11 mouse cellular contexts compared by ENCODE assay signal in the genomic region with DNA sequence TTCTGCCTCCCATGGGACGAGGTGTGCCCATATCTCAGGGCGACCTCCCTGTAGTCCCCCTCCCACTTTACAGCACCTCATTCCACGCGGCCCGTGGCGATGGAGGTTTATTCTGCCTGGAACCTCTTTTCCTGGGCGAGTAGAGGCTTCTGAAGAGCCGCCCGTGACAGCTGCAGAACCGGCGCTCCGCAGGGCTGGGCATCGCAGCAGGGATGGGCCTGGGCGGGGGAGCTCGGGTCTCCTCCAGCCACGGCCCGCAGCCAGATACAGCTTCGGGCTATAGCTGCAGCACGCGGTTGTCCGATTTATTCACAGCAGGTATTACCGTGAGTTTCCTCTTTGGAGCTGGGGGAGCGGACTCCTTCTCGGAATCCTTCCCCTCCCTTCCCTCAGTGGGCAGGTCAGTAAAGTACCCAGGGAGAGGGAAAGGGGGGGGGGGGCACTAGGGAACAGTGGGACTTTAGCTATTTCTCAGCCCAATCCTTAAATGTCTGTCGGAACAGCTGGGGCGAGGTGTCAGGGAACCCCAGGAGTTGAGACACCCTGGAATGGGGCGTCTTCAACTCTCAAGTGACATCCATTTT. TPM values are rescaled to one million over a fixed set of nuclear protein-coding genes. Genes with fewer than 3 reads are reported as not detected.
A peak's percentile ranks its signal among the peaks of the same experiment; 100 is the strongest.
DNase-seq lines count a peak whose midpoint lies in the region; ATAC-seq lines count a peak whose summit lies in the region.
"Had no signal": no experiment of that assay in that cellular context is flagged by ENCODE, and none has a peak within 500 bp of the region (broad histone marks: within the 10 kb centered on the region; RNA-seq: fewer than 3 reads in every experiment).

No protein-coding gene starts in this region.

- no peak overlapping the region for H3K4me2 ChIP-seq in midbrain, embryonic 16.5 days (ENCODE audit: low read length)
- H3K4me2 ChIP-seq in intestine, embryonic 16.5 days (ENCODE audit: low read depth, low read length), result peak overlapping the region; percentile 67; the same call in 1 of the 2 replicates

- peaks cover 100% of the 10 kb centered on the region for H3K27me3 ChIP-seq in midbrain, embryonic 10.5 days (ENCODE audit: low read depth, poor library complexity, severe bottlenecking)
- H3K27me3 ChIP-seq in midbrain, embryonic 16.5 days (ENCODE audit: control insufficient read depth, insufficient read depth, low read depth, low read length), result peaks cover 58% of the 10 kb centered on the region
- peaks cover 90% of the 10 kb centered on the region for H3K27me3 ChIP-seq in intestine, embryonic 16.5 days (replicated peaks; ENCODE audit: control insufficient read depth, insufficient read depth, low read length)

- no peak overlapping the region for H3K27ac ChIP-seq in midbrain, embryonic 10.5 days (replicated peaks)
- H3K27ac ChIP-seq in midbrain, embryonic 16.5 days (ENCODE audit: low read length), result no peak overlapping the region
- no peak overlapping the region for H3K27ac ChIP-seq in intestine, embryonic 16.5 days (ENCODE audit: low read length)

- H3K36me3 ChIP-seq in midbrain, embryonic 10.5 days, result no peaks in the 10 kb centered on the region
- H3K36me3 ChIP-seq in midbrain, embryonic 16.5 days (ENCODE audit: control insufficient read depth, insufficient read depth, low read length), result no peaks in the 10 kb centered on the region
- no peaks in the 10 kb centered on the region for H3K36me3 ChIP-seq in intestine, embryonic 16.5 days (ENCODE audit: control insufficient read depth, insufficient read depth, low read length)

- under 1% methylated on average over 27 of the region's 27 CpGs for WGBS in midbrain, embryonic 10.5 days
- WGBS in midbrain, embryonic 16.5 days, result under 1% methylated on average over 26 of the region's 27 CpGs
- WGBS in intestine, embryonic 16.5 days, result under 1% methylated on average over 27 of the region's 27 CpGs

- DNase-seq in cerebellum, postnatal 14 days, result peak; percentile 29 to 30
- DNase-seq in cerebellum, adult 9-10 months, result no peak
- peak; percentile 49 for DNase-seq in midbrain, embryonic 10.5 days (ENCODE audit: low spot score)
- DNase-seq in layer of hippocampus, postnatal 14 days (ENCODE audit: low spot score in 2 of 2), result no peak
- DNase-seq in right cerebral cortex, postnatal 10 days (ENCODE audit: low spot score in 2 of 2), result no peak
- DNase-seq: spleen, adult 18-20 months had no signal

- H3K4me1 ChIP-seq in midbrain, embryonic 10.5 days, result peaks cover 70% of the 10 kb centered on the region
- H3K4me1 ChIP-seq in midbrain, embryonic 16.5 days (ENCODE audit: control insufficient read depth, insufficient read depth, low read length), result peaks cover 4% of the 10 kb centered on the region; the same call in 1 of the 2 replicates
- H3K4me1 ChIP-seq in intestine, embryonic 16.5 days (ENCODE audit: control insufficient read depth, insufficient read depth, low read length), result peaks cover 33% of the 10 kb centered on the region

- H3K9ac ChIP-seq in midbrain, embryonic 16.5 days (ENCODE audit: low read depth, low read length), result no peak overlapping the region
- no peak overlapping the region for H3K9ac ChIP-seq in intestine, embryonic 16.5 days (ENCODE audit: low read depth, low read length)

- peak overlapping the region; percentile 50 for H3K4me3 ChIP-seq in midbrain, embryonic 10.5 days
- no peak overlapping the region for H3K4me3 ChIP-seq in midbrain, embryonic 16.5 days (ENCODE audit: low read depth, low read length)
- H3K4me3 ChIP-seq in intestine, embryonic 16.5 days (ENCODE audit: low read length), result no peak overlapping the region; the same call in 1 of the 2 replicates

- ATAC-seq in midbrain, embryonic 16.5 days, result no peak
- ATAC-seq in intestine, embryonic 16.5 days, result 0 out of 2 replicates have a peak, but pooled peaks have one; percentile 12
- ATAC-seq in cerebellum, adult (ENCODE audit: insufficient number of reproducible peaks, low FRiP score, low TSS enrichment), result no peak

- no peaks in the 10 kb centered on the region for H3K9me3 ChIP-seq in midbrain, embryonic 10.5 days (replicated peaks)
- no peaks in the 10 kb centered on the region for H3K9me3 ChIP-seq in midbrain, embryonic 16.5 days (replicated peaks; ENCODE audit: control insufficient read depth, low read length, poor library complexity, severe bottlenecking)
- H3K9me3 ChIP-seq in intestine, embryonic 16.5 days (ENCODE audit: control insufficient read depth, low read length), result no peaks in the 10 kb centered on the region

RNA-seq across cellular contexts. Expression of gene Tfap2c, which starts 0.6 kb away (rescaled TPM):
- polyA plus RNA-seq in midbrain, embryonic 10.5 days (2016; fragmentation: Nextera tagmentation; extraction: Ambion mirVana), result 4.4 and 6.3 TPM in 2 replicates
- polyA plus RNA-seq in midbrain, embryonic 16.5 days (2015; fragmentation: Nextera tagmentation; extraction: Ambion mirVana), result 0.20 and 0.25 TPM in 2 replicates
- 0.04 and 0.13 TPM in 2 replicates for polyA plus RNA-seq in intestine, embryonic 16.5 days (2015; fragmentation: Nextera tagmentation; extraction: Ambion mirVana)
- total RNA-seq in layer of hippocampus, postnatal 14 days (2021), result 1 to 10 TPM in 1 of 2 experiments, under 1 TPM in 1; 0.79 to 1.1 TPM
- total RNA-seq: adrenal gland, adult 18-20 months; monocyte, adult 5-6 weeks had no signal

Comparison
In these comparisons a context has a peak if more than half of its experiments do, and no peak if none do; other contexts are left out.
1. DNase-seq: peak in cerebellum, postnatal 14 days (2 of 2) and midbrain, embryonic 10.5 days (single experiment); none in cerebellum, adult 9-10 months (single experiment), layer of hippocampus, postnatal 14 days (0 of 2) and right cerebral cortex, postnatal 10 days (0 of 2).